Mouse (Mus musculus): ENCODE results near the gene Gm10974. TPM values are rescaled to one million over a fixed set of nuclear protein-coding genes. Genes with fewer than 3 reads are reported as not detected.

Gene Gm10974
- polyA plus RNA-seq, 1 experiment from 2014 or later: not detected

- ATAC-seq (ENCODE audit: low read depth): no peak
- H3K4me3 ChIP-seq (ENCODE audit: low read depth, low read length): no peak overlapping the region
Observed at GRCm38 (mm10) chr7:66405951-66406721, 40.4 kb downstream of the Gm10974 start.

GRCm38 (mm10) chr7:66406971-66407370 lies 41.3 kb downstream of the Gm10974 start:
- 80% methylated on average over 8 of the region's 8 CpGs for WGBS
- Histone ChIP-seq H3K36me3 (ENCODE audit: control insufficient read depth, insufficient read depth, low read length) (no peaks in the 10 kb centered on the region), H3K27me3 (ENCODE audit: control insufficient read depth, insufficient read depth, low read length) (no peaks in the 10 kb centered on the region), H3K27ac (ENCODE audit: low read depth, low read length) (no peak overlapping the region), H3K9ac (replicated peaks; ENCODE audit: low read depth, low read length) (no peak overlapping the region), H3K4me1 (ENCODE audit: control insufficient read depth, insufficient read depth, low read length) (no peaks in the 10 kb centered on the region), H3K9me3 (ENCODE audit: control insufficient read depth, low read length) (no peaks in the 10 kb centered on the region), H3K4me3 (ENCODE audit: low read depth, low read length) (no peak overlapping the region), H3K4me2 (ENCODE audit: low read depth, low read length) (no peak overlapping the region)
- ATAC-seq (ENCODE audit: low read depth): no peak

More at GRCm38 (mm10) chr7:66405951-66406721, 40.4 kb downstream of the Gm10974 start:
- Histone ChIP-seq H3K36me3 (ENCODE audit: control insufficient read depth, insufficient read depth, low read length) (no peaks in the 10 kb centered on the region), H3K27me3 (ENCODE audit: control insufficient read depth, insufficient read depth, low read length) (no peaks in the 10 kb centered on the region), H3K4me1 (ENCODE audit: control insufficient read depth, insufficient read depth, low read length) (no peaks in the 10 kb centered on the region), H3K9ac (replicated peaks; ENCODE audit: low read depth, low read length) (no peak overlapping the region), H3K27ac (ENCODE audit: low read depth, low read length) (no peak overlapping the region), H3K9me3 (ENCODE audit: control insufficient read depth, low read length) (no peaks in the 10 kb centered on the region), H3K4me2 (ENCODE audit: low read depth, low read length) (no peak overlapping the region)
- 56% methylated on average over 13 of the region's 13 CpGs for WGBS

- ATAC-seq (ENCODE audit: low read depth): peak; percentile 33; the same call in 1 of the 2 replicates
- Histone ChIP-seq H3K27ac (ENCODE audit: low read depth, low read length) (no peak overlapping the region), H3K27me3 (ENCODE audit: control insufficient read depth, insufficient read depth, low read length) (no peaks in the 10 kb centered on the region), H3K4me3 (ENCODE audit: low read depth, low read length) (no peak overlapping the region), H3K4me1 (ENCODE audit: control insufficient read depth, insufficient read depth, low read length) (0 out of 2 replicates have a peak, but pooled peaks cover 4% of the 10 kb centered on the region), H3K9me3 (ENCODE audit: control insufficient read depth, low read length) (no peaks in the 10 kb centered on the region), H3K36me3 (ENCODE audit: control insufficient read depth, insufficient read depth, low read length) (no peaks in the 10 kb centered on the region), H3K4me2 (ENCODE audit: low read depth, low read length) (no peak overlapping the region), H3K9ac (replicated peaks; ENCODE audit: low read depth, low read length) (no peak overlapping the region)
- 74% methylated on average over 6 of the region's 6 CpGs for WGBS
Observed at GRCm38 (mm10) chr7:66409433-66409832, 43.7 kb downstream of the Gm10974 start.

GRCm38 (mm10) chr7:66413093-66413492 lies 47.4 kb downstream of the Gm10974 start:
- no peak overlapping the region for H3K9ac ChIP-seq (replicated peaks; ENCODE audit: low read depth, low read length)
- no peak overlapping the region for H3K4me2 ChIP-seq (ENCODE audit: low read depth, low read length)
- ATAC-seq (ENCODE audit: low read depth): peak; percentile 74
- H3K36me3 ChIP-seq (ENCODE audit: control insufficient read depth, insufficient read depth, low read length): no peaks in the 10 kb centered on the region
- 0 out of 2 replicates have a peak, but pooled peaks cover 4% of the 10 kb centered on the region for H3K4me1 ChIP-seq (ENCODE audit: control insufficient read depth, insufficient read depth, low read length)
- H3K27ac ChIP-seq (ENCODE audit: low read depth, low read length): no peak overlapping the region
- no peak overlapping the region for H3K4me3 ChIP-seq (ENCODE audit: low read depth, low read length)
- H3K9me3 ChIP-seq (ENCODE audit: control insufficient read depth, low read length): no peaks in the 10 kb centered on the region
- H3K27me3 ChIP-seq (ENCODE audit: control insufficient read depth, insufficient read depth, low read length): no peaks in the 10 kb centered on the region
- WGBS: 39% methylated on average over 7 of the region's 7 CpGs

- H3K4me2 ChIP-seq (ENCODE audit: low read depth, low read length): no peak overlapping the region
- ATAC-seq (ENCODE audit: low read depth): no peak
- 88% methylated on average over 4 of the region's 4 CpGs for WGBS
- H3K27me3 ChIP-seq (ENCODE audit: control insufficient read depth, insufficient read depth, low read length): no peaks in the 10 kb centered on the region
- no peak overlapping the region for H3K27ac ChIP-seq (ENCODE audit: low read depth, low read length)
- H3K4me1 ChIP-seq (ENCODE audit: control insufficient read depth, insufficient read depth, low read length): 0 out of 2 replicates have a peak, but pooled peaks cover 4% of the 10 kb centered on the region
- no peaks in the 10 kb centered on the region for H3K9me3 ChIP-seq (ENCODE audit: control insufficient read depth, low read length)
- H3K36me3 ChIP-seq (ENCODE audit: control insufficient read depth, insufficient read depth, low read length): no peaks in the 10 kb centered on the region
- H3K4me3 ChIP-seq (ENCODE audit: low read depth, low read length): no peak overlapping the region
- H3K9ac ChIP-seq (replicated peaks; ENCODE audit: low read depth, low read length): no peak overlapping the region
Observed at GRCm38 (mm10) chr7:66416829-66417228, 51.1 kb downstream of the Gm10974 start.

GRCm38 (mm10) chr7:66418981-66419380 lies 53.3 kb downstream of the Gm10974 start:
- Histone ChIP-seq H3K4me3 (ENCODE audit: low read depth, low read length) (no peak overlapping the region), H3K4me2 (ENCODE audit: low read depth, low read length) (no peak overlapping the region), H3K4me1 (ENCODE audit: control insufficient read depth, insufficient read depth, low read length) (no peaks in the 10 kb centered on the region), H3K27me3 (ENCODE audit: control insufficient read depth, insufficient read depth, low read length) (no peaks in the 10 kb centered on the region), H3K27ac (ENCODE audit: low read depth, low read length) (no peak overlapping the region), H3K9ac (replicated peaks; ENCODE audit: low read depth, low read length) (no peak overlapping the region), H3K36me3 (ENCODE audit: control insufficient read depth, insufficient read depth, low read length) (no peaks in the 10 kb centered on the region), H3K9me3 (ENCODE audit: control insufficient read depth, low read length) (no peaks in the 10 kb centered on the region)
- 51% methylated on average over 12 of the region's 12 CpGs for WGBS
- ATAC-seq (ENCODE audit: low read depth): no peak

GRCm38 (mm10) chr7:66421903-66422302 lies 56.2 kb downstream of the Gm10974 start:
- Histone ChIP-seq H3K4me3 (ENCODE audit: low read depth, low read length) (no peak overlapping the region), H3K36me3 (ENCODE audit: control insufficient read depth, insufficient read depth, low read length) (no peaks in the 10 kb centered on the region), H3K27ac (ENCODE audit: low read depth, low read length) (no peak overlapping the region), H3K9me3 (ENCODE audit: control insufficient read depth, low read length) (no peaks in the 10 kb centered on the region), H3K4me2 (ENCODE audit: low read depth, low read length) (no peak overlapping the region), H3K27me3 (ENCODE audit: control insufficient read depth, insufficient read depth, low read length) (peaks cover 17% of the 10 kb centered on the region), H3K9ac (replicated peaks; ENCODE audit: low read depth, low read length) (no peak overlapping the region), H3K4me1 (ENCODE audit: control insufficient read depth, insufficient read depth, low read length) (0 out of 2 replicates have a peak, but pooled peaks cover 1% of the 10 kb centered on the region)
- WGBS: 77% methylated on average over 8 of the region's 8 CpGs
- ATAC-seq (ENCODE audit: low read depth): no peak

GRCm38 (mm10) chr7:66427053-66427436 lies 61.3 kb downstream of the Gm10974 start:
- no peaks in the 10 kb centered on the region for H3K36me3 ChIP-seq (ENCODE audit: control insufficient read depth, insufficient read depth, low read length)
- ATAC-seq (ENCODE audit: low read depth): peak; percentile 67; the same call in 1 of the 2 replicates
- WGBS: under 1% methylated on average over 22 of the region's 23 CpGs
- H3K27ac ChIP-seq (ENCODE audit: low read depth, low read length): no peak overlapping the region
- peak overlapping the region; percentile 62 for H3K4me2 ChIP-seq (ENCODE audit: low read depth, low read length)
- H3K9me3 ChIP-seq (ENCODE audit: control insufficient read depth, low read length): no peaks in the 10 kb centered on the region
- no peak overlapping the region for H3K9ac ChIP-seq (replicated peaks; ENCODE audit: low read depth, low read length)
- H3K27me3 ChIP-seq (ENCODE audit: control insufficient read depth, insufficient read depth, low read length): peaks cover 32% of the 10 kb centered on the region
- peaks cover 12% of the 10 kb centered on the region; the same call in 1 of the 2 replicates for H3K4me1 ChIP-seq (ENCODE audit: control insufficient read depth, insufficient read depth, low read length)
- H3K4me3 ChIP-seq (ENCODE audit: low read depth, low read length): peak overlapping the region; percentile 35; the same call in 1 of the 2 replicates

- WGBS: under 1% methylated on average over 52 of the region's 56 CpGs
- Histone ChIP-seq H3K27ac (ENCODE audit: low read depth, low read length) (no peak within 1 kb of the TSS), H3K27me3 (ENCODE audit: control insufficient read depth, insufficient read depth, low read length) (peaks cover 32% of the 10 kb centered on the region), H3K36me3 (ENCODE audit: control insufficient read depth, insufficient read depth, low read length) (no peaks in the 10 kb centered on the region), H3K4me1 (ENCODE audit: control insufficient read depth, insufficient read depth, low read length) (peaks cover 12% of the 10 kb centered on the region; the same call in 1 of the 2 replicates), H3K4me3 (ENCODE audit: low read depth, low read length) (peak within 1 kb of the TSS; percentile 35), H3K9ac (replicated peaks; ENCODE audit: low read depth, low read length) (peak within 1 kb of the TSS; percentile 17; the same call in 1 of the 2 replicates), H3K9me3 (ENCODE audit: control insufficient read depth, low read length) (no peaks in the 10 kb centered on the region), H3K4me2 (ENCODE audit: low read depth, low read length) (peak within 1 kb of the TSS; percentile 62)
- peak; percentile 84 for ATAC-seq (ENCODE audit: low read depth)
Observed at GRCm38 (mm10) chr7:66427437-66428161, 61.9 kb downstream of the Gm10974 start, which contains the start of gene Aldh1a3. Aldh1a3 (minus strand) TSS chr7:66427517.
